Mouse (Mus musculus): ENCODE measurements around the gene Olfr1264.

Olfr1264 gene

GRCm38 (mm10) chr2:90025477-90025876 is at the start of gene Olfr1264:
TSS of gene Olfr1264 (minus strand) at chr2:90025577.
- DNase-seq: no peak

- no peak for DNase-seq
These were observed 44.7 kb upstream of the Olfr1264 start for GRCm38 (mm10) chr2:90070065-90070464.

GRCm38 (mm10) chr2:90063494-90063893 is 38.1 kb upstream of the Olfr1264 start, which contains the start of gene Olfr140:
TSS of gene Olfr140 (minus strand) at chr2:90063594.
- DNase-seq: no peak

GRCm38 (mm10) chr2:90035037-90035436 is 9.7 kb upstream of the Olfr1264 start, which contains the start of gene Olfr1265:
TSS of gene Olfr1265 (plus strand) at chr2:90035337.
- DNase-seq: no peak

GRCm38 (mm10) chr2:90011831-90012230 is 13.5 kb downstream of the Olfr1264 start, which contains the start of gene Olfr1263:
TSS of gene Olfr1263 (plus strand) at chr2:90012131.
- DNase-seq: no peak

GRCm38 (mm10) chr2:89999845-90000244 is 25.5 kb downstream of the Olfr1264 start, which contains the start of gene Olfr1262:
TSS of gene Olfr1262 (plus strand) at chr2:90000145.
- DNase-seq: no peak

- no peak for DNase-seq
These were observed 34.5 kb downstream of the Olfr1264 start, which contains the start of gene Olfr1261 for GRCm38 (mm10) chr2:89990921-89991320. TSS of gene Olfr1261 (plus strand) at chr2:89991221.

- DNase-seq: no peak
These were observed 47.7 kb downstream of the Olfr1264 start for GRCm38 (mm10) chr2:89977709-89978108.

- no peak for DNase-seq
These were observed 51.2 kb downstream of the Olfr1264 start, which contains the start of gene Olfr1260 for GRCm38 (mm10) chr2:89974184-89974583. TSS of gene Olfr1260 (plus strand) at chr2:89974340.
